8 mouse cellular contexts compared by ENCODE assay signal in genomic region chr8:122739102-122739725, GRCm38 (mm10). TPM values are rescaled to one million over a fixed set of nuclear protein-coding genes. Genes with fewer than 3 reads are reported as not detected.
DNase-seq lines count a peak whose midpoint lies in the region; ATAC-seq and TF ChIP-seq lines count a peak whose summit lies in the region.

No protein-coding gene starts in this region.

- H3K36me3 ChIP-seq in hindbrain, postnatal 0 days (ENCODE audit: insufficient read depth, low read length): no peaks in the 10 kb centered on the region

- H3K27me3 ChIP-seq in hindbrain, postnatal 0 days (ENCODE audit: insufficient read depth, low read length): no peaks in the 10 kb centered on the region

- H3K9me3 ChIP-seq in hindbrain, postnatal 0 days (ENCODE audit: low read length): no peaks in the 10 kb centered on the region

- 11% methylated on average over 11 of the region's 11 CpGs for WGBS in hindbrain, postnatal 0 days

- H3K4me3 ChIP-seq in layer of hippocampus, adult 2 months: no peak overlapping the region
- H3K4me3 ChIP-seq in hindbrain, postnatal 0 days (ENCODE audit: low read length): no peak overlapping the region

- 0 out of 2 replicates have a peak overlapping the region, but pooled peaks have one; percentile 4 for H3K9ac ChIP-seq in hindbrain, postnatal 0 days (replicated peaks; ENCODE audit: low read length)

- DNase-seq in layer of hippocampus, adult 2 months (ENCODE audit: low spot score in 2 of 2): no peak
- no peak for DNase-seq in layer of hippocampus, postnatal 10 days (ENCODE audit: low spot score in 2 of 2)
- DNase-seq in cerebellum, postnatal 25 days: peak; percentile 71 to 83
- peak; percentile 66 for DNase-seq in hindbrain, postnatal 0 days (ENCODE audit: low spot score)
- DNase-seq in spleen, adult 12 weeks (ENCODE audit: low spot score): peak; percentile 57
- no peak for DNase-seq in gastrocnemius, postnatal 4 days (ENCODE audit: low spot score in 2 of 2)
- DNase-seq in frontal cortex, postnatal 25 days (ENCODE audit: low spot score in 2 of 2): no peak

- TF ChIP-seq CTCF in layer of hippocampus, adult 2 months (conservative IDR thresholded peaks at IDR 0.05): no peak
- TF ChIP-seq CTCF in hindbrain, postnatal 0 days (IDR thresholded peaks at IDR 0.05; ENCODE audit: low read depth): no peak

- ATAC-seq in hindbrain, postnatal 0 days: no peak
- no peak for ATAC-seq in monocyte, adult 5-6 weeks (replicated peaks; ENCODE audit: insufficient number of reproducible peaks, low FRiP score, low TSS enrichment, poor library complexity, severe bottlenecking)

- H3K4me2 ChIP-seq in hindbrain, postnatal 0 days (ENCODE audit: low read depth, low read length): no peak overlapping the region

- H3K4me1 ChIP-seq in hindbrain, postnatal 0 days (ENCODE audit: insufficient read depth, low read length): peaks cover 37% of the 10 kb centered on the region

- H3K27ac ChIP-seq in layer of hippocampus, adult 2 months: peak overlapping the region; percentile 3; the same call in 1 of the 2 replicates
- peak overlapping the region; percentile 45; the same call in 1 of the 2 replicates for H3K27ac ChIP-seq in hindbrain, postnatal 0 days

RNA-seq across cellular contexts. Expression of gene Acsf3, which starts 36.1 kb away (rescaled TPM):
- total RNA-seq in layer of hippocampus, adult 2 months (2021): 10 to 100 TPM; 19.2 to 21.7 TPM
- 10 to 100 TPM; 15.7 to 16.3 TPM for total RNA-seq in layer of hippocampus, postnatal 10 days (2021)
- 19.9 and 22.3 TPM in 2 replicates for total RNA-seq in hindbrain, postnatal 0 days (2014; rRNA removed)
- polyA plus RNA-seq in hindbrain, postnatal 0 days (2015; fragmentation: Nextera tagmentation; extraction: Ambion mirVana): 18.6 and 20.6 TPM in 2 replicates
- 2.6 to 6.0 TPM (median 4.1 TPM) in 3 replicates for total RNA-seq in monocyte, adult 5-6 weeks (2017)
- total RNA-seq in gastrocnemius, postnatal 4 days (2021): 10 to 100 TPM; 15.4 to 18.8 TPM

RNA-seq across cellular contexts. Expression of gene Cbfa2t3, which starts 40.3 kb away (rescaled TPM):
- total RNA-seq in layer of hippocampus, adult 2 months (2021): 10 to 100 TPM; 38.0 to 49.8 TPM
- 10 to 100 TPM; 23.4 to 25.7 TPM for total RNA-seq in layer of hippocampus, postnatal 10 days (2021)
- 9.2 and 10.0 TPM in 2 replicates for total RNA-seq in hindbrain, postnatal 0 days (2014; rRNA removed)
- 12.4 and 12.6 TPM in 2 replicates for polyA plus RNA-seq in hindbrain, postnatal 0 days (2015; fragmentation: Nextera tagmentation; extraction: Ambion mirVana)
- 21.2 to 48.6 TPM (median 32.6 TPM) in 3 replicates for total RNA-seq in monocyte, adult 5-6 weeks (2017)
- 10 to 100 TPM; 18.9 TPM for total RNA-seq in gastrocnemius, postnatal 4 days (2021)

Comparison
In these comparisons a context has a peak if more than half of its experiments do, and no peak if none do; other contexts are left out.
1. DNase-seq: peak in cerebellum, postnatal 25 days (2 of 2), hindbrain, postnatal 0 days (single experiment) and spleen, adult 12 weeks (single experiment); none in layer of hippocampus, adult 2 months (0 of 2), layer of hippocampus, postnatal 10 days (0 of 2), gastrocnemius, postnatal 4 days (0 of 2) and frontal cortex, postnatal 25 days (0 of 2).